ENCODE assay signal across 8 mouse cellular contexts in genomic region chr1:83407616-83408015, GRCm38 (mm10). TPM values are rescaled to one million over a fixed set of nuclear protein-coding genes. Genes with fewer than 3 reads are reported as not detected.
DNase-seq lines count a peak whose midpoint lies in the region; ATAC-seq and TF ChIP-seq lines count a peak whose summit lies in the region.

No protein-coding gene starts in this region.

- DNase-seq in heart, embryonic 10.5 days (ENCODE audit: low spot score), result no peak
- no peak for DNase-seq in heart, adult 8-10 months (ENCODE audit: low spot score)
- no peak for DNase-seq in testis, postnatal 14 days (ENCODE audit: low spot score)
- no peak for DNase-seq in liver, embryonic 14.5 days (ENCODE audit: low read depth in 3 of 3, low spot score in 3 of 3)
- no peak for DNase-seq in thymus, postnatal 25 days
- no peak for DNase-seq in left cerebral cortex, postnatal 36 days (ENCODE audit: low spot score in 2 of 2)
- no peak for DNase-seq in yolk sac, embryonic 10.5 days (ENCODE audit: low spot score)

- H3K4me1 ChIP-seq in heart, embryonic 10.5 days, result no peaks in the 10 kb centered on the region; the same call in 1 of the 2 replicates
- peaks cover 2% of the 10 kb centered on the region; the same call in 1 of the 2 replicates for H3K4me1 ChIP-seq in testis, adult 2 months (ENCODE audit: control insufficient read depth, insufficient read depth, low read length)
- no peaks in the 10 kb centered on the region for H3K4me1 ChIP-seq in liver, embryonic 14.5 days (replicated peaks; ENCODE audit: control insufficient read depth in 2 of 2, insufficient read depth in 2 of 2, low read length in 1 of 2)

- peak overlapping the region; percentile 86 for H3K27ac ChIP-seq in heart, embryonic 10.5 days
- no peak overlapping the region for H3K27ac ChIP-seq in testis, adult 2 months (ENCODE audit: control insufficient read depth, insufficient read depth, low read depth, low read length)
- H3K27ac ChIP-seq in liver, embryonic 14.5 days, result no peak overlapping the region

- no peak for ATAC-seq in liver, embryonic 14.5 days (ENCODE audit: insufficient read depth)

- H3K4me3 ChIP-seq in heart, embryonic 10.5 days, result peak overlapping the region; percentile 71
- peak overlapping the region; percentile 17 for H3K4me3 ChIP-seq in testis, adult 2 months (ENCODE audit: control insufficient read depth, low read depth, low read length)
- no peak overlapping the region for H3K4me3 ChIP-seq in liver, embryonic 14.5 days (ENCODE audit: insufficient read depth in 1 of 2, low read depth in 2 of 2, low read length in 2 of 2)

- H3K4me2 ChIP-seq in liver, embryonic 14.5 days (ENCODE audit: low read depth), result peak overlapping the region; percentile 18; the same call in 1 of the 2 replicates

- no peaks in the 10 kb centered on the region for H3K9me3 ChIP-seq in heart, embryonic 10.5 days
- no peaks in the 10 kb centered on the region for H3K9me3 ChIP-seq in liver, embryonic 14.5 days (ENCODE audit: control insufficient read depth, low read length)

- WGBS in heart, embryonic 10.5 days, result 1% methylated on average over 11 of the region's 11 CpGs
- WGBS in liver, embryonic 14.5 days (ENCODE audit: insufficient replicate concordance), result 6% methylated on average over 11 of the region's 11 CpGs

- H3K36me3 ChIP-seq in heart, embryonic 10.5 days, result no peaks in the 10 kb centered on the region
- H3K36me3 ChIP-seq in testis, adult 2 months (ENCODE audit: control insufficient read depth, insufficient read depth, low read length), result no peaks in the 10 kb centered on the region
- H3K36me3 ChIP-seq in liver, embryonic 14.5 days (replicated peaks; ENCODE audit: control insufficient read depth, insufficient read depth, low read depth), result no peaks in the 10 kb centered on the region

- no peak for TF ChIP-seq CTCF in testis, adult 2 months (IDR thresholded peaks at IDR 0.05; ENCODE audit: control insufficient read depth, insufficient read depth, insufficient replicate concordance, low read depth, low read length)
- no peak for TF ChIP-seq CTCF in liver, embryonic 14.5 days (IDR thresholded peaks at IDR 0.05; ENCODE audit: low read depth)

- TF ChIP-seq EP300 in liver, embryonic 14.5 days (IDR thresholded peaks at IDR 0.05; ENCODE audit: low read depth), result no peak

- H3K27me3 ChIP-seq in heart, embryonic 10.5 days (ENCODE audit: insufficient read depth, poor library complexity, severe bottlenecking), result no peaks in the 10 kb centered on the region
- no peaks in the 10 kb centered on the region for H3K27me3 ChIP-seq in testis, adult 2 months (ENCODE audit: control insufficient read depth, insufficient read depth, low read length)
- H3K27me3 ChIP-seq in liver, embryonic 14.5 days (ENCODE audit: control insufficient read depth, insufficient read depth, low read length), result no peaks in the 10 kb centered on the region

- intact Hi-C loops in left cerebral cortex, postnatal 36 days (cut with DNase I), result loop anchor here (2.0 to 5.0 kb wide), 3 partner anchors 145 to 309 kb away; no protein-coding TSS in a partner anchor

- no peak for TF ChIP-seq POLR2A in testis, adult 2 months (IDR thresholded peaks at IDR 0.05; ENCODE audit: control insufficient read depth, low read depth, low read length)

- no peak overlapping the region for H3K9ac ChIP-seq in liver, embryonic 14.5 days (replicated peaks)

RNA-seq across cellular contexts. Expression of gene Sphkap, which starts 0.4 kb away (rescaled TPM):
- polyA plus RNA-seq in heart, embryonic 10.5 days (2016; fragmentation: Nextera tagmentation; extraction: Ambion mirVana), result 20.9 and 28.4 TPM in 2 replicates
- under 1 TPM; 0.29 to 0.66 (median 0.33) TPM for total RNA-seq in heart, adult 8-10 months (2022)
- polyA plus RNA-seq in testis, adult 2 months (2012; rRNA removed), result 16.1 and 16.4 TPM in 2 replicates
- polyA plus RNA-seq in liver, embryonic 14.5 days (2012; rRNA removed), result 0.01 and 0.02 TPM in 2 replicates
- 0.03 and 0.06 TPM in 2 replicates for polyA plus RNA-seq in liver, embryonic 14.5 days (2014; fragmentation: Nextera tagmentation; extraction: Ambion mirVana)
- 100 to 1,000 TPM; 175 to 181 TPM for total RNA-seq in left cerebral cortex, postnatal 36 days (2021)

Comparison
In these comparisons a context has a peak if more than half of its experiments do, and no peak if none do; other contexts are left out.
1. H3K4me3 ChIP-seq: peak in heart, embryonic 10.5 days (single experiment) and testis, adult 2 months (single experiment); none in liver, embryonic 14.5 days (0 of 2).
2. RNA of gene Sphkap, which starts 0.4 kb away (polyA plus RNA-seq): 20.9 to 28.4 TPM in heart, embryonic 10.5 days and 16.1 to 16.4 TPM in testis, adult 2 months; 0.01 to 0.06 TPM in liver, embryonic 14.5 days; every median in the first group is over 10 times any median in the second.